Mouse (Mus musculus): ENCODE data around the gene Lsm4.

GRCm38 (mm10) chr8:70684291-70684690 is 11.2 kb downstream of the Lsm4 start:
- TF ChIP-seq TCF12 (IDR thresholded peaks at IDR 0.05; ENCODE audit: low read depth, low read length) (no peak), ZC3H11A (IDR thresholded peaks at IDR 0.05; ENCODE audit: low read depth, low read length) (no peak), MXI1 (IDR thresholded peaks at IDR 0.05; ENCODE audit: low read depth, low read length) (no peak), CTCF (IDR thresholded peaks at IDR 0.05 in 2 of 3, conservative IDR thresholded peaks at IDR 0.05 in 1 of 3; ENCODE audit: control insufficient read depth in 1 of 3, insufficient read depth in 1 of 3, low read depth in 2 of 3, low read length in 3 of 3, poor library complexity in 1 of 3, severe bottlenecking in 1 of 3) (no peak), POLR2A (IDR thresholded peaks at IDR 0.05; ENCODE audit: control insufficient read depth in 1 of 2, insufficient read depth in 1 of 2, low read depth in 1 of 2, low read length in 2 of 2, poor library complexity in 1 of 2) (no peak), MAZ (IDR thresholded peaks at IDR 0.05; ENCODE audit: low read depth, low read length) (no peak), E2F4 (IDR thresholded peaks at IDR 0.05; ENCODE audit: borderline replicate concordance, low read depth, low read length) (no peak), RCOR1 (IDR thresholded peaks at IDR 0.05; ENCODE audit: low read depth, low read length) (no peak), GATA1 (IDR thresholded peaks at IDR 0.05; ENCODE audit: low read depth, low read length) (no peak), MYC (IDR thresholded peaks at IDR 0.05; ENCODE audit: low read depth, low read length) (no peak)

Measured in MEL (cell line).